Mouse (Mus musculus) forebrain, embryonic 10.5 days (tissue): Measurements from ENCODE around the gene Gm2564. TPM values are rescaled to one million over a fixed set of nuclear protein-coding genes. Genes with fewer than 3 reads are reported as not detected.
"Not testable (repeated sequence)": the region's sequence is repeated elsewhere in the genome, so short reads cannot be mapped to it uniquely, and the experiment has no call there.

Experiments used
- DNase-seq: peaks from one replicate; pipeline ENCODE4 v3.0.0-alpha.2; 2017; ENCODE audit warnings: low spot score; ENCODE audit errors: extremely low spot score
- H3K27ac ChIP-seq: fragments of 300-500 bp; sonication (generic); 2 replicates; pipeline ENCODE4 v1.5.1; 2016; ENCODE audit warnings: mild to moderate bottlenecking
- H3K27me3 ChIP-seq: fragments of 300-500 bp; sonication (generic); 2 replicates; pipeline ENCODE4 v1.6.1; 2016; ENCODE audit warnings: mild to moderate bottlenecking; ENCODE audit not compliant: poor library complexity, severe bottlenecking
- H3K36me3 ChIP-seq: fragments of 300-500 bp; sonication (generic); replicated peaks from 2 replicates; pipeline ENCODE4 v1.6.1; 2016; ENCODE audit warnings: mild to moderate bottlenecking, moderate library complexity
- H3K4me1 ChIP-seq: fragments of 300-500 bp; sonication (generic); 2 replicates; pipeline ENCODE4 v1.6.1; 2016
- H3K4me3 ChIP-seq: fragments of 300-500 bp; sonication (generic); 2 replicates; pipeline ENCODE4 v1.5.1; 2016; ENCODE audit warnings: mild to moderate bottlenecking, moderate library complexity
- H3K9me3 ChIP-seq: fragments of 300-500 bp; sonication (generic); 2 replicates; pipeline ENCODE4 v1.6.1; 2016; ENCODE audit warnings: mild to moderate bottlenecking, moderate library complexity
- WGBS: fragments of 180-500 bp; shearing (Covaris S2); methylation state at CpG from one replicate; pipeline ENCODE4 v1.1.7; 2016; 5-methylcytosine and 5-hydroxymethylcytosine counted together
- polyA plus RNA-seq: library from polyadenylated mRNA; unstranded; fragments of >200 nt; fragmentation: Nextera tagmentation; extraction: Ambion mirVana; gene quantifications from 2 replicates; pipeline ENCODE4 v1.2.1, GENCODE M21; 2016

The Gm2564 gene
- polyA plus RNA-seq: not detected in 2 replicates

GRCm38 (mm10) chr4:42629419-42629818, at the start of gene Gm2564:
Gm2564 (plus strand) TSS chr4:42629719.
- H3K4me3 ChIP-seq, H3K9me3 ChIP-seq, H3K27me3 ChIP-seq, DNase-seq, H3K27ac ChIP-seq, H3K36me3 ChIP-seq, H3K4me1 ChIP-seq: not testable (repeated sequence)
- WGBS: no CpG with 5 or more reads among the region's 8 CpGs

- H3K9me3 ChIP-seq, H3K27ac ChIP-seq, H3K27me3 ChIP-seq, H3K4me1 ChIP-seq, H3K36me3 ChIP-seq, DNase-seq, H3K4me3 ChIP-seq: not testable (repeated sequence)
- no CpG with 5 or more reads among the region's 5 CpGs for WGBS
These were observed 17.6 kb upstream of the Gm2564 start, which contains the start of gene Gm10591 for GRCm38 (mm10) chr4:42611895-42612294. Gm10591 (plus strand) TSS chr4:42612195.

GRCm38 (mm10) chr4:42654951-42655350, 25.4 kb downstream of the Gm2564 start, which contains the start of gene Ccl27b:
Ccl27b (plus strand) TSS chr4:42655251.
- not testable (repeated sequence) for H3K36me3 ChIP-seq, H3K27me3 ChIP-seq, H3K4me3 ChIP-seq, H3K9me3 ChIP-seq, H3K27ac ChIP-seq, H3K4me1 ChIP-seq, DNase-seq
- WGBS: no CpG with 5 or more reads among the region's 9 CpGs

- WGBS: no CpG with 5 or more reads among the region's 3 CpGs
- not testable (repeated sequence) for H3K9me3 ChIP-seq, H3K4me3 ChIP-seq, DNase-seq, H3K27ac ChIP-seq, H3K27me3 ChIP-seq, H3K36me3 ChIP-seq, H3K4me1 ChIP-seq
These were observed 32.3 kb downstream of the Gm2564 start, which contains the start of gene Il11ra2 for GRCm38 (mm10) chr4:42661793-42662192. Il11ra2 (minus strand) TSS chr4:42661893.

GRCm38 (mm10) chr4:42675415-42675814, 45.9 kb downstream of the Gm2564 start:
- H3K9me3 ChIP-seq, DNase-seq, H3K27me3 ChIP-seq, H3K27ac ChIP-seq, H3K4me1 ChIP-seq, H3K4me3 ChIP-seq, H3K36me3 ChIP-seq: not testable (repeated sequence)
- WGBS: no CpG with 5 or more reads among the region's 4 CpGs

GRCm38 (mm10) chr4:42679365-42679764, 49.8 kb downstream of the Gm2564 start:
- not testable (repeated sequence) for H3K36me3 ChIP-seq, H3K9me3 ChIP-seq, H3K27me3 ChIP-seq, DNase-seq, H3K4me3 ChIP-seq, H3K4me1 ChIP-seq, H3K27ac ChIP-seq
- no CpG with 5 or more reads among the region's 7 CpGs for WGBS

- not testable (repeated sequence) for H3K27ac ChIP-seq, DNase-seq, H3K27me3 ChIP-seq, H3K4me3 ChIP-seq, H3K36me3 ChIP-seq, H3K4me1 ChIP-seq, H3K9me3 ChIP-seq
- no CpG with 5 or more reads among the region's 32 CpGs for WGBS
These were observed 51.1 kb downstream of the Gm2564 start for GRCm38 (mm10) chr4:42680374-42681356.

Other genes starting within 250 kb of the Gm2564 start
- gene Gm21586, start 190.3 kb upstream of the Gm2564 start, polyA plus RNA-seq: not detected in 2 replicates
- 0.09 TPM in 1 of 2 replicates, not detected in the other for gene Gm2163, start 163.0 kb upstream of the Gm2564 start, polyA plus RNA-seq
- 0.05 TPM in 1 of 2 replicates, not detected in the other for gene Fam205a2, start 101.5 kb upstream of the Gm2564 start, polyA plus RNA-seq
- gene Gm10591, start 17.5 kb upstream of the Gm2564 start, polyA plus RNA-seq: not detected in 2 replicates
- not detected in 2 replicates for gene Ccl27b, start 25.5 kb downstream of the Gm2564 start, polyA plus RNA-seq
- gene Il11ra2, start 32.2 kb downstream of the Gm2564 start, polyA plus RNA-seq: not detected in 2 replicates
- gene 4930578G10Rik, start 105.8 kb downstream of the Gm2564 start, polyA plus RNA-seq: 0.58 and 0.73 TPM in 2 replicates
- not detected in 2 replicates for gene Ccl19, start 126.9 kb downstream of the Gm2564 start, polyA plus RNA-seq
- 0.32 TPM in 1 of 2 replicates, not detected in the other for gene Ccl21a, start 144.3 kb downstream of the Gm2564 start, polyA plus RNA-seq
- 0.07 TPM in 1 of 2 replicates, not detected in the other for gene Fam205a1, start 224.2 kb downstream of the Gm2564 start, polyA plus RNA-seq
- gene Gm12394, start 227.1 kb downstream of the Gm2564 start, polyA plus RNA-seq: 0.27 and 0.37 TPM in 2 replicates
- gene Fam205c, start 244.5 kb downstream of the Gm2564 start, polyA plus RNA-seq: 0.18 and 0.53 TPM in 2 replicates